Mouse (Mus musculus): ENCODE data around the gene Hipk4. TPM values are rescaled to one million over a fixed set of nuclear protein-coding genes. Genes with fewer than 3 reads are reported as not detected.

Gene Hipk4
- total and polyA plus RNA-seq, 2 experiments from 2014 or later = 0.73 to 1.6 TPM

GRCm38 (mm10) chr7:27536618-27537017, 13.6 kb downstream of the Hipk4 start:
- Histone ChIP-seq H3K4me1 (ENCODE audit: insufficient read depth, low read length) (peaks cover 5% of the 10 kb centered on the region; the same call in 1 of the 2 replicates), H3K9me3 (ENCODE audit: low read length) (no peaks in the 10 kb centered on the region), H3K27ac (no peak overlapping the region), H3K4me3 (ENCODE audit: low read length) (no peak overlapping the region), H3K27me3 (ENCODE audit: insufficient read depth, low read length) (no peaks in the 10 kb centered on the region), H3K4me2 (ENCODE audit: low read depth, low read length) (no peak overlapping the region), H3K36me3 (ENCODE audit: insufficient read depth, low read length) (peaks cover 53% of the 10 kb centered on the region), H3K9ac (replicated peaks; ENCODE audit: low read length) (no peak overlapping the region)
- no peak for TF ChIP-seq CTCF (IDR thresholded peaks at IDR 0.05; ENCODE audit: low read depth)
- no peak for DNase-seq (ENCODE audit: low spot score)
- ATAC-seq = no peak
- WGBS = 91% methylated on average over 6 of the region's 6 CpGs

- ATAC-seq = no peak
- peaks cover 43% of the 10 kb centered on the region for H3K36me3 ChIP-seq (ENCODE audit: insufficient read depth, low read length)
Measured at GRCm38 (mm10) chr7:27537998-27538397, 14.9 kb downstream of the Hipk4 start.

GRCm38 (mm10) chr7:27538797-27539196, 15.7 kb downstream of the Hipk4 start:
- no peak overlapping the region for H3K4me2 ChIP-seq (ENCODE audit: low read depth, low read length)
- no peak overlapping the region for H3K4me3 ChIP-seq (ENCODE audit: low read length)
- ATAC-seq = no peak
- H3K36me3 ChIP-seq (ENCODE audit: insufficient read depth, low read length) = peaks cover 43% of the 10 kb centered on the region
- H3K4me1 ChIP-seq (ENCODE audit: insufficient read depth, low read length) = peaks cover 7% of the 10 kb centered on the region; the same call in 1 of the 2 replicates
- no peak overlapping the region for H3K9ac ChIP-seq (replicated peaks; ENCODE audit: low read length)
- 86% methylated on average over 2 of the region's 2 CpGs for WGBS
- no peaks in the 10 kb centered on the region for H3K27me3 ChIP-seq (ENCODE audit: insufficient read depth, low read length)
- H3K27ac ChIP-seq = no peak overlapping the region
- DNase-seq (ENCODE audit: low spot score) = no peak
- TF ChIP-seq CTCF (IDR thresholded peaks at IDR 0.05; ENCODE audit: low read depth) = no peak
- H3K9me3 ChIP-seq (ENCODE audit: low read length) = no peaks in the 10 kb centered on the region

More at GRCm38 (mm10) chr7:27537998-27538397, 14.9 kb downstream of the Hipk4 start:
- 94% methylated on average over 8 of the region's 8 CpGs for whole genome bisulfite sequencing
- no peaks in the 10 kb centered on the region for H3K27me3 ChIP-seq (ENCODE audit: insufficient read depth, low read length)
- no peaks in the 10 kb centered on the region for H3K9me3 ChIP-seq (ENCODE audit: low read length)
- H3K4me2 ChIP-seq (ENCODE audit: low read depth, low read length) = no peak overlapping the region
- no peak overlapping the region for H3K4me3 ChIP-seq (ENCODE audit: low read length)
- no peak overlapping the region for H3K9ac ChIP-seq (replicated peaks; ENCODE audit: low read length)
- no peak for DNase-seq (ENCODE audit: low spot score)
- H3K4me1 ChIP-seq (ENCODE audit: insufficient read depth, low read length) = peaks cover 7% of the 10 kb centered on the region; the same call in 1 of the 2 replicates
- TF ChIP-seq CTCF (IDR thresholded peaks at IDR 0.05; ENCODE audit: low read depth) = no peak
- H3K27ac ChIP-seq = no peak overlapping the region

GRCm38 (mm10) chr7:27540521-27540920, 17.5 kb downstream of the Hipk4 start:
- H3K9ac ChIP-seq (replicated peaks; ENCODE audit: low read length) = no peak overlapping the region
- H3K4me3 ChIP-seq (ENCODE audit: low read length) = no peak overlapping the region
- H3K4me2 ChIP-seq (ENCODE audit: low read depth, low read length) = no peak overlapping the region
- H3K36me3 ChIP-seq (ENCODE audit: insufficient read depth, low read length) = peaks cover 37% of the 10 kb centered on the region
- no peak for TF ChIP-seq CTCF (IDR thresholded peaks at IDR 0.05; ENCODE audit: low read depth)
- H3K27ac ChIP-seq = no peak overlapping the region
- 89% methylated on average over 2 of the region's 2 CpGs for WGBS
- peaks cover 7% of the 10 kb centered on the region; the same call in 1 of the 2 replicates for H3K4me1 ChIP-seq (ENCODE audit: insufficient read depth, low read length)
- no peaks in the 10 kb centered on the region for H3K27me3 ChIP-seq (ENCODE audit: insufficient read depth, low read length)
- no peaks in the 10 kb centered on the region for H3K9me3 ChIP-seq (ENCODE audit: low read length)
- DNase-seq (ENCODE audit: low spot score) (no peak), ATAC-seq (no peak)

GRCm38 (mm10) chr7:27540935-27541334, 17.9 kb downstream of the Hipk4 start:
- TF ChIP-seq CTCF (IDR thresholded peaks at IDR 0.05; ENCODE audit: low read depth) = no peak
- H3K27me3 ChIP-seq (ENCODE audit: insufficient read depth, low read length) = no peaks in the 10 kb centered on the region
- 0 out of 2 replicates have a peak overlapping the region, but pooled peaks have one; percentile 57 for H3K4me3 ChIP-seq (ENCODE audit: low read length)
- WGBS = 89% methylated on average over 6 of the region's 6 CpGs
- H3K4me2 ChIP-seq (ENCODE audit: low read depth, low read length) = peak overlapping the region; percentile 85
- H3K4me1 ChIP-seq (ENCODE audit: insufficient read depth, low read length) = peaks cover 7% of the 10 kb centered on the region; the same call in 1 of the 2 replicates
- peaks cover 33% of the 10 kb centered on the region for H3K36me3 ChIP-seq (ENCODE audit: insufficient read depth, low read length)
- DNase-seq (ENCODE audit: low spot score) (no peak), ATAC-seq (0 out of 2 replicates have a peak, but pooled peaks have one; percentile 17)
- no peaks in the 10 kb centered on the region for H3K9me3 ChIP-seq (ENCODE audit: low read length)
- no peak overlapping the region for H3K9ac ChIP-seq (replicated peaks; ENCODE audit: low read length)
- no peak overlapping the region for H3K27ac ChIP-seq

GRCm38 (mm10) chr7:27541431-27541830, 18.4 kb downstream of the Hipk4 start:
- Histone ChIP-seq H3K27me3 (ENCODE audit: insufficient read depth, low read length) (no peaks in the 10 kb centered on the region), H3K4me3 (ENCODE audit: low read length) (peak overlapping the region; percentile 57), H3K9me3 (ENCODE audit: low read length) (no peaks in the 10 kb centered on the region), H3K36me3 (ENCODE audit: insufficient read depth, low read length) (peaks cover 28% of the 10 kb centered on the region), H3K4me2 (ENCODE audit: low read depth, low read length) (peak overlapping the region; percentile 85), H3K27ac (no peak overlapping the region), H3K4me1 (ENCODE audit: insufficient read depth, low read length) (peaks cover 7% of the 10 kb centered on the region; the same call in 1 of the 2 replicates), H3K9ac (replicated peaks; ENCODE audit: low read length) (peak overlapping the region; percentile 46; the same call in 1 of the 2 replicates)
- TF ChIP-seq CTCF (IDR thresholded peaks at IDR 0.05; ENCODE audit: low read depth) = no peak
- DNase-seq (ENCODE audit: low spot score) = peak; percentile 65
- peak; percentile 64; the same call in 1 of the 2 replicates for ATAC-seq
- 62% methylated on average over 16 of the region's 16 CpGs for WGBS

GRCm38 (mm10) chr7:27541922-27542321, 18.9 kb downstream of the Hipk4 start:
- H3K27ac ChIP-seq = no peak overlapping the region

More at GRCm38 (mm10) chr7:27541922-27542321, 18.9 kb downstream of the Hipk4 start:
- no peak for DNase-seq (ENCODE audit: low spot score)
- WGBS = 48% methylated on average over 5 of the region's 5 CpGs
- Histone ChIP-seq H3K4me1 (ENCODE audit: insufficient read depth, low read length) (peaks cover 7% of the 10 kb centered on the region; the same call in 1 of the 2 replicates), H3K36me3 (ENCODE audit: insufficient read depth, low read length) (peaks cover 23% of the 10 kb centered on the region; the same call in 1 of the 2 replicates), H3K9me3 (ENCODE audit: low read length) (no peaks in the 10 kb centered on the region), H3K27me3 (ENCODE audit: insufficient read depth, low read length) (no peaks in the 10 kb centered on the region), H3K4me3 (ENCODE audit: low read length) (peak overlapping the region; percentile 57), H3K4me2 (ENCODE audit: low read depth, low read length) (peak overlapping the region; percentile 85), H3K9ac (replicated peaks; ENCODE audit: low read length) (peak overlapping the region; percentile 46)
- ATAC-seq = no peak
- TF ChIP-seq CTCF (IDR thresholded peaks at IDR 0.05; ENCODE audit: low read depth) = no peak
